Mouse (Mus musculus): Measurements from ENCODE around the gene Ascc1. TPM values are rescaled to one million over a fixed set of nuclear protein-coding genes. Genes with fewer than 3 reads are reported as not detected.

Ascc1 gene
- polyA plus RNA-seq, 1 experiment = 99.2 TPM

- H3K36me3 ChIP-seq (ENCODE audit: control insufficient read depth, insufficient read depth, low read length) = no peaks in the 10 kb centered on the region; the same call in 1 of the 2 replicates
- TF ChIP-seq CTCF (IDR thresholded peaks at IDR 0.05; ENCODE audit: control insufficient read depth, insufficient read depth, insufficient replicate concordance, low read depth, low read length) (no peak), POLR2A (IDR thresholded peaks at IDR 0.05; ENCODE audit: control insufficient read depth, low read depth, low read length) (no peak)
- no peaks in the 10 kb centered on the region for H3K27me3 ChIP-seq (ENCODE audit: control insufficient read depth, insufficient read depth, low read length)
- H3K4me1 ChIP-seq (ENCODE audit: control insufficient read depth, insufficient read depth, low read length) = no peaks in the 10 kb centered on the region
- H3K27ac ChIP-seq (ENCODE audit: control insufficient read depth, insufficient read depth, low read depth, low read length) = no peak overlapping the region
- H3K4me3 ChIP-seq (ENCODE audit: control insufficient read depth, low read depth, low read length) = no peak overlapping the region
Measured at GRCm38 (mm10) chr10:60016223-60016622, 13.6 kb downstream of the Ascc1 start.

GRCm38 (mm10) chr10:60019299-60019698, 16.7 kb downstream of the Ascc1 start:
- no peaks in the 10 kb centered on the region for H3K36me3 ChIP-seq (ENCODE audit: control insufficient read depth, insufficient read depth, low read length)
- TF ChIP-seq POLR2A (IDR thresholded peaks at IDR 0.05; ENCODE audit: control insufficient read depth, low read depth, low read length) = no peak
- TF ChIP-seq CTCF (IDR thresholded peaks at IDR 0.05; ENCODE audit: control insufficient read depth, insufficient read depth, insufficient replicate concordance, low read depth, low read length) = no peak
- no peaks in the 10 kb centered on the region for H3K27me3 ChIP-seq (ENCODE audit: control insufficient read depth, insufficient read depth, low read length)
- H3K27ac ChIP-seq (ENCODE audit: control insufficient read depth, insufficient read depth, low read depth, low read length) = no peak overlapping the region
- H3K4me3 ChIP-seq (ENCODE audit: control insufficient read depth, low read depth, low read length) = no peak overlapping the region
- H3K4me1 ChIP-seq (ENCODE audit: control insufficient read depth, insufficient read depth, low read length) = no peaks in the 10 kb centered on the region

- no peaks in the 10 kb centered on the region for H3K27me3 ChIP-seq (ENCODE audit: control insufficient read depth, insufficient read depth, low read length)
- TF ChIP-seq CTCF (IDR thresholded peaks at IDR 0.05; ENCODE audit: control insufficient read depth, insufficient read depth, insufficient replicate concordance, low read depth, low read length) = no peak
- no peak for TF ChIP-seq POLR2A (IDR thresholded peaks at IDR 0.05; ENCODE audit: control insufficient read depth, low read depth, low read length)
- no peaks in the 10 kb centered on the region for H3K36me3 ChIP-seq (ENCODE audit: control insufficient read depth, insufficient read depth, low read length)
- H3K4me3 ChIP-seq (ENCODE audit: control insufficient read depth, low read depth, low read length) = no peak overlapping the region
- H3K4me1 ChIP-seq (ENCODE audit: control insufficient read depth, insufficient read depth, low read length) = no peaks in the 10 kb centered on the region
- H3K27ac ChIP-seq (ENCODE audit: control insufficient read depth, insufficient read depth, low read depth, low read length) = no peak overlapping the region
Measured at GRCm38 (mm10) chr10:60023751-60024150, 21.1 kb downstream of the Ascc1 start.

- Histone ChIP-seq H3K27ac (ENCODE audit: control insufficient read depth, insufficient read depth, low read depth, low read length) (no peak overlapping the region), H3K4me3 (ENCODE audit: control insufficient read depth, low read depth, low read length) (no peak overlapping the region), H3K36me3 (ENCODE audit: control insufficient read depth, insufficient read depth, low read length) (no peaks in the 10 kb centered on the region), H3K27me3 (ENCODE audit: control insufficient read depth, insufficient read depth, low read length) (no peaks in the 10 kb centered on the region), H3K4me1 (ENCODE audit: control insufficient read depth, insufficient read depth, low read length) (peaks cover 5% of the 10 kb centered on the region)
- TF ChIP-seq CTCF (IDR thresholded peaks at IDR 0.05; ENCODE audit: control insufficient read depth, insufficient read depth, insufficient replicate concordance, low read depth, low read length) (no peak), POLR2A (IDR thresholded peaks at IDR 0.05; ENCODE audit: control insufficient read depth, low read depth, low read length) (no peak)
Measured at GRCm38 (mm10) chr10:60026759-60027395, 24.3 kb downstream of the Ascc1 start.

GRCm38 (mm10) chr10:60027619-60028084, 25.0 kb downstream of the Ascc1 start:
- no peak overlapping the region for H3K27ac ChIP-seq (ENCODE audit: control insufficient read depth, insufficient read depth, low read depth, low read length)
- no peak for TF ChIP-seq CTCF (IDR thresholded peaks at IDR 0.05; ENCODE audit: control insufficient read depth, insufficient read depth, insufficient replicate concordance, low read depth, low read length)
- no peak for TF ChIP-seq POLR2A (IDR thresholded peaks at IDR 0.05; ENCODE audit: control insufficient read depth, low read depth, low read length)
- peaks cover 5% of the 10 kb centered on the region for H3K4me1 ChIP-seq (ENCODE audit: control insufficient read depth, insufficient read depth, low read length)

GRCm38 (mm10) chr10:60028181-60028580, 25.6 kb downstream of the Ascc1 start:
- Histone ChIP-seq H3K27me3 (ENCODE audit: control insufficient read depth, insufficient read depth, low read length) (no peaks in the 10 kb centered on the region), H3K36me3 (ENCODE audit: control insufficient read depth, insufficient read depth, low read length) (no peaks in the 10 kb centered on the region), H3K27ac (ENCODE audit: control insufficient read depth, insufficient read depth, low read depth, low read length) (no peak overlapping the region), H3K4me1 (ENCODE audit: control insufficient read depth, insufficient read depth, low read length) (peaks cover 5% of the 10 kb centered on the region), H3K4me3 (ENCODE audit: control insufficient read depth, low read depth, low read length) (no peak overlapping the region)
- TF ChIP-seq CTCF (IDR thresholded peaks at IDR 0.05; ENCODE audit: control insufficient read depth, insufficient read depth, insufficient replicate concordance, low read depth, low read length) = no peak
- TF ChIP-seq POLR2A (IDR thresholded peaks at IDR 0.05; ENCODE audit: control insufficient read depth, low read depth, low read length) = no peak

More at GRCm38 (mm10) chr10:60027619-60028084, 25.0 kb downstream of the Ascc1 start:
- no peaks in the 10 kb centered on the region for H3K27me3 ChIP-seq (ENCODE audit: control insufficient read depth, insufficient read depth, low read length)
- H3K36me3 ChIP-seq (ENCODE audit: control insufficient read depth, insufficient read depth, low read length) = no peaks in the 10 kb centered on the region
- H3K4me3 ChIP-seq (ENCODE audit: control insufficient read depth, low read depth, low read length) = no peak overlapping the region

GRCm38 (mm10) chr10:60028979-60029378, 26.4 kb downstream of the Ascc1 start:
- no peaks in the 10 kb centered on the region for H3K36me3 ChIP-seq (ENCODE audit: control insufficient read depth, insufficient read depth, low read length)
- no peak overlapping the region for H3K27ac ChIP-seq (ENCODE audit: control insufficient read depth, insufficient read depth, low read depth, low read length)
- H3K4me1 ChIP-seq (ENCODE audit: control insufficient read depth, insufficient read depth, low read length) = peaks cover 5% of the 10 kb centered on the region

More at GRCm38 (mm10) chr10:60028979-60029378, 26.4 kb downstream of the Ascc1 start:
- Histone ChIP-seq H3K27me3 (ENCODE audit: control insufficient read depth, insufficient read depth, low read length) (no peaks in the 10 kb centered on the region), H3K4me3 (ENCODE audit: control insufficient read depth, low read depth, low read length) (no peak overlapping the region)
- no peak for TF ChIP-seq POLR2A (IDR thresholded peaks at IDR 0.05; ENCODE audit: control insufficient read depth, low read depth, low read length)
- no peak for TF ChIP-seq CTCF (IDR thresholded peaks at IDR 0.05; ENCODE audit: control insufficient read depth, insufficient read depth, insufficient replicate concordance, low read depth, low read length)

Data from testis, adult 2 months (tissue).